Mouse (Mus musculus): ENCODE data around the gene Cyth1.

DNA sequence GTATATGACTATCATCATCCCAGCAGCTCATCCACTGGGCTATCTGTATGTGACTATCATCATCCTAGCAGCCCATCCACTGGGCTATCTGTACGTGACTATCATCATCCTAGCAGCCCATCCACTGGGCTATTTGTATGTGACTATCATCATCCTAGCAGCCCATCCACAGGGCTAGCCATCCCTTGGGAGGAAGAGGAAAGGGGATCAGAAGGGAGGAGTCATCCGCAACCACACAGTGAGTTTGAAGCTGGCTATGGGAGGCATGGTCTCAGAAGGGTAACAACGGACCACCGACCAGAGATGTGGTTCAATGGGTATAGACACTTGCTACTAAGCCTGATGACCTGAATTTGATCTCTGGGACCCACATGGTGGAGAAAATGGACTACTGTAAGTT, 103.3 kb downstream of the Cyth1 start:
- TF ChIP-seq CTCF (IDR thresholded peaks at IDR 0.05; ENCODE audit: insufficient read depth, low read depth, low read length) (no peak), POLR2A (IDR thresholded peaks at IDR 0.05; ENCODE audit: insufficient read depth, low read depth, low read length) (no peak)

All from olfactory bulb, adult 2 months (tissue).